Mouse (Mus musculus) olfactory bulb, adult 2 months (tissue): ENCODE data around the gene Rbp3. TPM values are rescaled to one million over a fixed set of nuclear protein-coding genes. Genes with fewer than 3 reads are reported as not detected.

Source experiments
- H3K27ac ChIP-seq: fragments of 200-500 bp; 2 replicates; pipeline ENCODE4 v1.5.1; 2012; ENCODE audit warnings: low read depth, low read length; ENCODE audit not compliant: insufficient read depth
- H3K4me1 ChIP-seq: fragments of 200-500 bp; 2 replicates; pipeline ENCODE4 v1.6.1; 2012; ENCODE audit warnings: low read length; ENCODE audit not compliant: control insufficient read depth, insufficient read depth
- H3K4me3 ChIP-seq: fragments of 200-500 bp; 2 replicates; pipeline ENCODE4 v1.5.1; 2012; ENCODE audit warnings: mild to moderate bottlenecking, low read depth, low read length, moderate library complexity; ENCODE audit not compliant: insufficient read depth
- CTCF ChIP-seq: fragments of 200-500 bp; IDR thresholded peaks from 2 replicates; pipeline ENCODE4 v1.5.1; 2012; ENCODE audit warnings: low read depth, mild to moderate bottlenecking, low read length, moderate library complexity; ENCODE audit not compliant: insufficient read depth
- POLR2A ChIP-seq: fragments of 200-500 bp; IDR thresholded peaks from 2 replicates; pipeline ENCODE4 v1.6.1; 2012; ENCODE audit warnings: mild to moderate bottlenecking, low read depth, low read length, moderate library complexity; ENCODE audit not compliant: insufficient read depth
- WGBS: fragments of 180-500 bp; shearing (Covaris S2); methylation state at CpG from one replicate; pipeline ENCODE4 v1.1.7; 2018; 5-methylcytosine and 5-hydroxymethylcytosine counted together
- polyA plus RNA-seq: library from polyadenylated mRNA; stranded (reverse); fragments of >200 nt; gene quantifications from 2 replicates; pipeline ENCODE4 v1.2.4, GENCODE M21; 2012; ENCODE audit warnings: low replicate concordance; ENCODE audit not compliant: missing spikeins, insufficient read depth, insufficient read length

Rbp3 gene
- polyA plus RNA-seq, 1 experiment, result not detected

- no peak overlapping the region for H3K4me3 ChIP-seq
- TF ChIP-seq POLR2A, result no peak
- no peak for TF ChIP-seq CTCF
- WGBS, result 92% methylated on average over 6 of the region's 6 CpGs
- H3K27ac ChIP-seq, result no peak overlapping the region
- H3K4me1 ChIP-seq, result no peaks in the 10 kb centered on the region
Measured at GRCm38 (mm10) chr14:33993521-33994289, 39.9 kb downstream of the Rbp3 start.

- no peak for TF ChIP-seq CTCF
- TF ChIP-seq POLR2A, result no peak
- 75% methylated on average over 6 of the region's 6 CpGs for WGBS
Measured at GRCm38 (mm10) chr14:33997427-33997826, 43.6 kb downstream of the Rbp3 start.

GRCm38 (mm10) chr14:34000076-34000475 is 46.3 kb downstream of the Rbp3 start:
- H3K4me1 ChIP-seq, result no peaks in the 10 kb centered on the region
- TF ChIP-seq CTCF (no peak), POLR2A (no peak)
- H3K27ac ChIP-seq, result no peak overlapping the region
- no peak overlapping the region for H3K4me3 ChIP-seq

More at GRCm38 (mm10) chr14:33997427-33997826, 43.6 kb downstream of the Rbp3 start:
- no peak overlapping the region for H3K27ac ChIP-seq
- H3K4me1 ChIP-seq, result no peaks in the 10 kb centered on the region
- no peak overlapping the region for H3K4me3 ChIP-seq

GRCm38 (mm10) chr14:34001445-34001844 is 47.6 kb downstream of the Rbp3 start:
- Histone ChIP-seq H3K4me3 (no peak overlapping the region), H3K27ac (no peak overlapping the region), H3K4me1 (no peaks in the 10 kb centered on the region)
- TF ChIP-seq CTCF (no peak), POLR2A (no peak)

GRCm38 (mm10) chr14:34002358-34002757 is 48.6 kb downstream of the Rbp3 start:
- Histone ChIP-seq H3K4me1 (no peaks in the 10 kb centered on the region), H3K27ac (no peak overlapping the region), H3K4me3 (no peak overlapping the region)
- TF ChIP-seq CTCF (no peak), POLR2A (no peak)
- WGBS, result 89% methylated on average over 5 of the region's 5 CpGs

Other genes with a start within 250 kb of the Rbp3 start
- not detected in 2 replicates for gene Gdf10, start 30.4 kb upstream of the Rbp3 start, polyA plus RNA-seq
- not detected in 2 replicates for gene Gdf2, start 13.0 kb upstream of the Rbp3 start, polyA plus RNA-seq
- not detected in 2 replicates for gene Zfp488, start 24.8 kb downstream of the Rbp3 start, polyA plus RNA-seq
- gene Gm30083, start 61.2 kb downstream of the Rbp3 start, polyA plus RNA-seq, result not detected in 2 replicates
- gene Gm5460, start 62.8 kb downstream of the Rbp3 start, polyA plus RNA-seq, result not detected in 2 replicates
- gene Antxrl, start 98.7 kb downstream of the Rbp3 start, polyA plus RNA-seq, result not detected in 2 replicates
- not detected in 2 replicates for gene Anxa8, start 132.0 kb downstream of the Rbp3 start, polyA plus RNA-seq
- not detected in 2 replicates for gene A630023A22Rik, start 148.8 kb downstream of the Rbp3 start, polyA plus RNA-seq
- not detected in 2 replicates for gene Npy4r, start 198.5 kb downstream of the Rbp3 start, polyA plus RNA-seq
- gene Gprin2, start 247.7 kb downstream of the Rbp3 start, polyA plus RNA-seq, result not detected in 2 replicates